Mouse (Mus musculus): Measurements from ENCODE around the gene Ftcd. TPM values are rescaled to one million over a fixed set of nuclear protein-coding genes. Genes with fewer than 3 reads are reported as not detected.

Ftcd gene
- polyA plus RNA-seq, 1 experiment from 2014 or later: not detected

GRCm38 (mm10) chr10:76624903-76625302 is 49.5 kb downstream of the Ftcd start:
- Histone ChIP-seq H3K4me2 (ENCODE audit: low read depth, low read length) (no peak overlapping the region), H3K27ac (ENCODE audit: low read depth, low read length) (no peak overlapping the region), H3K36me3 (ENCODE audit: control insufficient read depth, insufficient read depth, low read length) (no peaks in the 10 kb centered on the region), H3K9me3 (ENCODE audit: control insufficient read depth, low read length) (no peaks in the 10 kb centered on the region), H3K27me3 (ENCODE audit: control insufficient read depth, insufficient read depth, low read length) (no peaks in the 10 kb centered on the region; the same call in 1 of the 2 replicates), H3K4me3 (ENCODE audit: low read depth, low read length) (no peak overlapping the region), H3K9ac (replicated peaks; ENCODE audit: low read depth, low read length) (no peak overlapping the region), H3K4me1 (ENCODE audit: control insufficient read depth, insufficient read depth, low read length) (peaks cover 4% of the 10 kb centered on the region)
- no peak for ATAC-seq (ENCODE audit: low read depth)
- WGBS: 69% methylated on average over 7 of the region's 7 CpGs

GRCm38 (mm10) chr10:76627714-76628113 is 52.3 kb downstream of the Ftcd start:
- Histone ChIP-seq H3K27me3 (ENCODE audit: control insufficient read depth, insufficient read depth, low read length) (no peaks in the 10 kb centered on the region; the same call in 1 of the 2 replicates), H3K27ac (ENCODE audit: low read depth, low read length) (no peak overlapping the region), H3K4me2 (ENCODE audit: low read depth, low read length) (no peak overlapping the region), H3K4me3 (ENCODE audit: low read depth, low read length) (no peak overlapping the region), H3K36me3 (ENCODE audit: control insufficient read depth, insufficient read depth, low read length) (no peaks in the 10 kb centered on the region), H3K4me1 (ENCODE audit: control insufficient read depth, insufficient read depth, low read length) (peaks cover 4% of the 10 kb centered on the region), H3K9me3 (ENCODE audit: control insufficient read depth, low read length) (no peaks in the 10 kb centered on the region), H3K9ac (replicated peaks; ENCODE audit: low read depth, low read length) (no peak overlapping the region)
- 90% methylated on average over 5 of the region's 5 CpGs for WGBS
- ATAC-seq (ENCODE audit: low read depth): no peak

- ATAC-seq (ENCODE audit: low read depth): no peak
- H3K27me3 ChIP-seq (ENCODE audit: control insufficient read depth, insufficient read depth, low read length): no peaks in the 10 kb centered on the region
- 91% methylated on average over 1 of the region's 1 CpGs for WGBS
Measured at GRCm38 (mm10) chr10:76630657-76631056, 55.2 kb downstream of the Ftcd start.

GRCm38 (mm10) chr10:76632630-76633029 is 57.2 kb downstream of the Ftcd start:
- no peak overlapping the region for H3K4me3 ChIP-seq (ENCODE audit: low read depth, low read length)
- no peak overlapping the region for H3K27ac ChIP-seq (ENCODE audit: low read depth, low read length)
- H3K36me3 ChIP-seq (ENCODE audit: control insufficient read depth, insufficient read depth, low read length): no peaks in the 10 kb centered on the region
- 83% methylated on average over 8 of the region's 8 CpGs for WGBS
- H3K9ac ChIP-seq (replicated peaks; ENCODE audit: low read depth, low read length): no peak overlapping the region
- no peak for ATAC-seq (ENCODE audit: low read depth)
- no peaks in the 10 kb centered on the region for H3K27me3 ChIP-seq (ENCODE audit: control insufficient read depth, insufficient read depth, low read length)
- no peaks in the 10 kb centered on the region for H3K4me1 ChIP-seq (ENCODE audit: control insufficient read depth, insufficient read depth, low read length)
- H3K4me2 ChIP-seq (ENCODE audit: low read depth, low read length): no peak overlapping the region
- H3K9me3 ChIP-seq (ENCODE audit: control insufficient read depth, low read length): no peaks in the 10 kb centered on the region

More at GRCm38 (mm10) chr10:76630657-76631056, 55.2 kb downstream of the Ftcd start:
- H3K27ac ChIP-seq (ENCODE audit: low read depth, low read length): no peak overlapping the region
- no peaks in the 10 kb centered on the region for H3K4me1 ChIP-seq (ENCODE audit: control insufficient read depth, insufficient read depth, low read length)
- H3K4me2 ChIP-seq (ENCODE audit: low read depth, low read length): no peak overlapping the region
- no peaks in the 10 kb centered on the region for H3K36me3 ChIP-seq (ENCODE audit: control insufficient read depth, insufficient read depth, low read length)
- H3K9ac ChIP-seq (replicated peaks; ENCODE audit: low read depth, low read length): no peak overlapping the region
- H3K9me3 ChIP-seq (ENCODE audit: control insufficient read depth, low read length): no peaks in the 10 kb centered on the region
- no peak overlapping the region for H3K4me3 ChIP-seq (ENCODE audit: low read depth, low read length)

DNA sequence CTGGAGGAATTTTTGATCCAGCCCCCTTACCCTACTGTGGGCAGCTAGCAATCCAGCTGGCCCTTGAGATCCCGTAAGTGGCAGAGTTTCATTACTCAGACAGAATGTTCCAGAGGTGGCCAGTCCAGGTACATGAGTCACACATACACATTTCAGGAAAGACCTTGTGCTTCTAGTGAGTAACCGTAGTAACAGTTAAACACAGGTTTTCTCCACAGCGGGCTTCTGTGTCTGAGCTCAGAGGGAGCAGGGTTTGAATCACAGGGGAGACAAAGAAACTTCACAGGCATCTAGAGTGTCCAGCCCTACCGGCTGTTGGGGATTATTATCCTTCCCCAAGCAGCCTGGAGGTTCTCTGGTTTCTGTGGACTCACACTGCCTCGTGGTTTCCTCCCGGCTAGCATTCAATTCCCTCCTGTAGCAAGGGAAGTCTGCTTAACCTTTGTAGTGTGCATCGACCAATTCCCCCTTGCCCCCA is 58.7 kb downstream of the Ftcd start:
- no peaks in the 10 kb centered on the region for H3K4me1 ChIP-seq (ENCODE audit: control insufficient read depth, insufficient read depth, low read length)
- 67% methylated on average over 7 of the region's 7 CpGs for WGBS
- no peaks in the 10 kb centered on the region for H3K27me3 ChIP-seq (ENCODE audit: control insufficient read depth, insufficient read depth, low read length)
- no peak overlapping the region for H3K4me2 ChIP-seq (ENCODE audit: low read depth, low read length)
- H3K36me3 ChIP-seq (ENCODE audit: control insufficient read depth, insufficient read depth, low read length): no peaks in the 10 kb centered on the region
- no peak for ATAC-seq (ENCODE audit: low read depth)
- H3K4me3 ChIP-seq (ENCODE audit: low read depth, low read length): no peak overlapping the region
- H3K9me3 ChIP-seq (ENCODE audit: control insufficient read depth, low read length): no peaks in the 10 kb centered on the region
- H3K27ac ChIP-seq (ENCODE audit: low read depth, low read length): no peak overlapping the region
- H3K9ac ChIP-seq (replicated peaks; ENCODE audit: low read depth, low read length): no peak overlapping the region

GRCm38 (mm10) chr10:76634584-76634983 is 59.1 kb downstream of the Ftcd start:
- Histone ChIP-seq H3K27me3 (ENCODE audit: control insufficient read depth, insufficient read depth, low read length) (no peaks in the 10 kb centered on the region), H3K4me2 (ENCODE audit: low read depth, low read length) (no peak overlapping the region), H3K4me3 (ENCODE audit: low read depth, low read length) (no peak overlapping the region), H3K9ac (replicated peaks; ENCODE audit: low read depth, low read length) (no peak overlapping the region), H3K4me1 (ENCODE audit: control insufficient read depth, insufficient read depth, low read length) (no peaks in the 10 kb centered on the region), H3K27ac (ENCODE audit: low read depth, low read length) (no peak overlapping the region), H3K36me3 (ENCODE audit: control insufficient read depth, insufficient read depth, low read length) (no peaks in the 10 kb centered on the region), H3K9me3 (ENCODE audit: control insufficient read depth, low read length) (no peaks in the 10 kb centered on the region)
- WGBS: 84% methylated on average over 5 of the region's 5 CpGs
- no peak for ATAC-seq (ENCODE audit: low read depth)

DNA sequence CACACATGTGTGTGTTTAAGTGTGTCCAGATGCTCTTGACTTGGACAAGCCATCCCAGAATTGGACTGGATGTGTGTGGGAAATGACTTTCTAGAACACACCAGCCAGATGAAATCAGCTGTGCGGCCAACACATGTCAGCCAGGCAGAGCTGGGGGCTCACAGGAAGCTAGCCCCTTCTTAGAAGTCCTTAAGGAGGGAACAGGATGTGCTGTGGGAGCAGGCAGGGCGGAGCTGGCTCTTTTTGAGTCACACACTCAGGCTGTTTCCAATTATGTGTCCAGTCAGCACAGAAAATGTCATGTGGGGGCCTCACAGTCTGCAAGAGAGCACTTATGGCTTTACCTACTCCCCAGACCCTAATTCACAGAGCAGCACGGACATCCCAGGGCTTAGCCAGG is 60.6 kb downstream of the Ftcd start:
- Histone ChIP-seq H3K36me3 (ENCODE audit: control insufficient read depth, insufficient read depth, low read length) (no peaks in the 10 kb centered on the region), H3K27ac (ENCODE audit: low read depth, low read length) (no peak overlapping the region), H3K4me3 (ENCODE audit: low read depth, low read length) (no peak overlapping the region), H3K4me1 (ENCODE audit: control insufficient read depth, insufficient read depth, low read length) (no peaks in the 10 kb centered on the region), H3K9ac (replicated peaks; ENCODE audit: low read depth, low read length) (no peak overlapping the region), H3K27me3 (ENCODE audit: control insufficient read depth, insufficient read depth, low read length) (no peaks in the 10 kb centered on the region), H3K9me3 (ENCODE audit: control insufficient read depth, low read length) (no peaks in the 10 kb centered on the region), H3K4me2 (ENCODE audit: low read depth, low read length) (no peak overlapping the region)
- ATAC-seq (ENCODE audit: low read depth): no peak
- WGBS: 71% methylated on average over 3 of the region's 3 CpGs

DNA sequence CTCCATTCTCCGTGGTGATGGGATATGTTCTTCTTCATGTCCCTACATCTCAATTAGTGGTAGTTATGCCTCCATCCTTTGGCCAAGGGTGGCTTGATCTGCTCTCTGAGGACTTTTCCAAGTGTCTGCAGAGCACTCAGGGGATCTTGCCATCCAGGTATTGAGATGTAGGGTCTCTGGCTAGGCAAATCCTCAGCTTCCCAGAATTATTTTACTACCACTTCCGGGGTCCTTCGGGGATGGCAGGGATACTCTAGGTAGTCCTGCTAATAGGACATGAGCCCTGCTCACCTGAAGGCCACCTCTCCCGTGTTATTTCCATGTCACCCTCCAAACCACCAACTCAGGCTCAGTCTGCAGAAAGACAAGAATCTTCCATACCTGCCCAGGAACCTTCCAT is 61.2 kb downstream of the Ftcd start:
- Histone ChIP-seq H3K9ac (replicated peaks; ENCODE audit: low read depth, low read length) (no peak overlapping the region), H3K4me2 (ENCODE audit: low read depth, low read length) (no peak overlapping the region), H3K27ac (ENCODE audit: low read depth, low read length) (no peak overlapping the region), H3K9me3 (ENCODE audit: control insufficient read depth, low read length) (no peaks in the 10 kb centered on the region), H3K36me3 (ENCODE audit: control insufficient read depth, insufficient read depth, low read length) (no peaks in the 10 kb centered on the region), H3K27me3 (ENCODE audit: control insufficient read depth, insufficient read depth, low read length) (no peaks in the 10 kb centered on the region), H3K4me1 (ENCODE audit: control insufficient read depth, insufficient read depth, low read length) (no peaks in the 10 kb centered on the region), H3K4me3 (ENCODE audit: low read depth, low read length) (no peak overlapping the region)
- WGBS: 84% methylated on average over 4 of the region's 4 CpGs
- ATAC-seq (ENCODE audit: low read depth): no peak
